Mouse (Mus musculus): Measurements from ENCODE around the gene Rpl13a. TPM values are rescaled to one million over a fixed set of nuclear protein-coding genes. Genes with fewer than 3 reads are reported as not detected.

The Rpl13a gene
- polyA plus RNA-seq, 1 experiment from 2014 or later: 1,416 TPM

- WGBS: 87% methylated on average over 13 of the region's 13 CpGs
- Histone ChIP-seq H3K4me3 (ENCODE audit: low read length) (no peak overlapping the region), H3K27me3 (ENCODE audit: control insufficient read depth, insufficient read depth, low read length) (no peaks in the 10 kb centered on the region), H3K27ac (ENCODE audit: low read depth, low read length) (no peak overlapping the region), H3K9me3 (ENCODE audit: control insufficient read depth, low read length) (no peaks in the 10 kb centered on the region), H3K36me3 (ENCODE audit: control insufficient read depth, insufficient read depth, low read length) (peaks cover 53% of the 10 kb centered on the region), H3K4me2 (replicated peaks; ENCODE audit: low read depth, low read length) (no peak overlapping the region), H3K9ac (ENCODE audit: low read depth, low read length) (0 out of 2 replicates have a peak overlapping the region, but pooled peaks have one; percentile 4), H3K4me1 (ENCODE audit: control insufficient read depth, insufficient read depth, low read length) (no peaks in the 10 kb centered on the region)
- ATAC-seq (ENCODE audit: low FRiP score, low TSS enrichment): no peak
These were observed 16.0 kb upstream of the Rpl13a start for GRCm38 (mm10) chr7:45144368-45145174.

- no peak overlapping the region for H3K9ac ChIP-seq (ENCODE audit: low read depth, low read length)
- peaks cover 47% of the 10 kb centered on the region for H3K36me3 ChIP-seq (ENCODE audit: control insufficient read depth, insufficient read depth, low read length)
- H3K4me1 ChIP-seq (ENCODE audit: control insufficient read depth, insufficient read depth, low read length): no peaks in the 10 kb centered on the region
- 87% methylated on average over 5 of the region's 5 CpGs for WGBS
- H3K9me3 ChIP-seq (ENCODE audit: control insufficient read depth, low read length): no peaks in the 10 kb centered on the region
- H3K27ac ChIP-seq (ENCODE audit: low read depth, low read length): no peak overlapping the region
- no peak overlapping the region for H3K4me3 ChIP-seq (ENCODE audit: low read length)
- ATAC-seq (ENCODE audit: low FRiP score, low TSS enrichment): no peak
- 0 out of 2 replicates have a peak, but pooled peaks cover 6% of the 10 kb centered on the region for H3K27me3 ChIP-seq (ENCODE audit: control insufficient read depth, insufficient read depth, low read length)
- no peak overlapping the region for H3K4me2 ChIP-seq (replicated peaks; ENCODE audit: low read depth, low read length)
These were observed 13.4 kb upstream of the Rpl13a start for GRCm38 (mm10) chr7:45141914-45142313.

- no peak for ATAC-seq (ENCODE audit: low FRiP score, low TSS enrichment)
- peaks cover 42% of the 10 kb centered on the region for H3K36me3 ChIP-seq (ENCODE audit: control insufficient read depth, insufficient read depth, low read length)
- WGBS: 90% methylated on average over 3 of the region's 3 CpGs
These were observed 12.8 kb upstream of the Rpl13a start for GRCm38 (mm10) chr7:45141319-45141718.

GRCm38 (mm10) chr7:45139904-45140723, 11.6 kb upstream of the Rpl13a start:
- WGBS: 75% methylated on average over 8 of the region's 8 CpGs
- H3K4me3 ChIP-seq (ENCODE audit: low read length): no peak overlapping the region
- no peak for ATAC-seq (ENCODE audit: low FRiP score, low TSS enrichment)

More at GRCm38 (mm10) chr7:45141319-45141718, 12.8 kb upstream of the Rpl13a start:
- Histone ChIP-seq H3K27ac (ENCODE audit: low read depth, low read length) (no peak overlapping the region), H3K4me2 (replicated peaks; ENCODE audit: low read depth, low read length) (no peak overlapping the region), H3K9ac (ENCODE audit: low read depth, low read length) (no peak overlapping the region), H3K9me3 (ENCODE audit: control insufficient read depth, low read length) (no peaks in the 10 kb centered on the region), H3K4me1 (ENCODE audit: control insufficient read depth, insufficient read depth, low read length) (no peaks in the 10 kb centered on the region), H3K4me3 (ENCODE audit: low read length) (no peak overlapping the region), H3K27me3 (ENCODE audit: control insufficient read depth, insufficient read depth, low read length) (0 out of 2 replicates have a peak, but pooled peaks cover 6% of the 10 kb centered on the region)

GRCm38 (mm10) chr7:45138403-45138802, 9.8 kb upstream of the Rpl13a start:
- H3K36me3 ChIP-seq (ENCODE audit: control insufficient read depth, insufficient read depth, low read length): peaks cover 18% of the 10 kb centered on the region
- no peak overlapping the region for H3K9ac ChIP-seq (ENCODE audit: low read depth, low read length)
- WGBS: 83% methylated on average over 1 of the region's 1 CpGs
- no peaks in the 10 kb centered on the region for H3K9me3 ChIP-seq (ENCODE audit: control insufficient read depth, low read length)
- H3K4me2 ChIP-seq (replicated peaks; ENCODE audit: low read depth, low read length): no peak overlapping the region
- H3K4me1 ChIP-seq (ENCODE audit: control insufficient read depth, insufficient read depth, low read length): peaks cover 4% of the 10 kb centered on the region; the same call in 1 of the 2 replicates
- H3K4me3 ChIP-seq (ENCODE audit: low read length): no peak overlapping the region
- 0 out of 2 replicates have a peak, but pooled peaks cover 6% of the 10 kb centered on the region for H3K27me3 ChIP-seq (ENCODE audit: control insufficient read depth, insufficient read depth, low read length)
- ATAC-seq (ENCODE audit: low FRiP score, low TSS enrichment): no peak
- no peak overlapping the region for H3K27ac ChIP-seq (ENCODE audit: low read depth, low read length)

More at GRCm38 (mm10) chr7:45139904-45140723, 11.6 kb upstream of the Rpl13a start:
- 0 out of 2 replicates have a peak, but pooled peaks cover 6% of the 10 kb centered on the region for H3K27me3 ChIP-seq (ENCODE audit: control insufficient read depth, insufficient read depth, low read length)
- H3K9me3 ChIP-seq (ENCODE audit: control insufficient read depth, low read length): no peaks in the 10 kb centered on the region
- H3K9ac ChIP-seq (ENCODE audit: low read depth, low read length): no peak overlapping the region
- no peak overlapping the region for H3K27ac ChIP-seq (ENCODE audit: low read depth, low read length)
- no peaks in the 10 kb centered on the region for H3K4me1 ChIP-seq (ENCODE audit: control insufficient read depth, insufficient read depth, low read length)
- H3K36me3 ChIP-seq (ENCODE audit: control insufficient read depth, insufficient read depth, low read length): peaks cover 31% of the 10 kb centered on the region
- H3K4me2 ChIP-seq (replicated peaks; ENCODE audit: low read depth, low read length): no peak overlapping the region

GRCm38 (mm10) chr7:45137171-45138006, 8.8 kb upstream of the Rpl13a start:
- Histone ChIP-seq H3K27me3 (ENCODE audit: control insufficient read depth, insufficient read depth, low read length) (0 out of 2 replicates have a peak, but pooled peaks cover 6% of the 10 kb centered on the region), H3K27ac (ENCODE audit: low read depth, low read length) (no peak overlapping the region), H3K4me2 (replicated peaks; ENCODE audit: low read depth, low read length) (no peak overlapping the region), H3K9me3 (ENCODE audit: control insufficient read depth, low read length) (no peaks in the 10 kb centered on the region), H3K4me3 (ENCODE audit: low read length) (no peak overlapping the region), H3K36me3 (ENCODE audit: control insufficient read depth, insufficient read depth, low read length) (peaks cover 9% of the 10 kb centered on the region), H3K9ac (ENCODE audit: low read depth, low read length) (no peak overlapping the region), H3K4me1 (ENCODE audit: control insufficient read depth, insufficient read depth, low read length) (peaks cover 4% of the 10 kb centered on the region; the same call in 1 of the 2 replicates)
- ATAC-seq (ENCODE audit: low FRiP score, low TSS enrichment): no peak
- 79% methylated on average over 12 of the region's 12 CpGs for WGBS

GRCm38 (mm10) chr7:45135993-45136567, 7.5 kb upstream of the Rpl13a start, which contains the start of the genes Gm45713 and Flt3l:
Gm45713 (minus strand) TSS chr7:45136231.
Flt3l (minus strand) TSS chr7:45136432.
- H3K36me3 ChIP-seq (ENCODE audit: control insufficient read depth, insufficient read depth, low read length): no peaks in the 10 kb centered on the region
- peak within 1 kb of the TSS; percentile 63 for H3K9ac ChIP-seq (ENCODE audit: low read depth, low read length)
- ATAC-seq (ENCODE audit: low FRiP score, low TSS enrichment): peak; percentile 87
- H3K9me3 ChIP-seq (ENCODE audit: control insufficient read depth, low read length): no peaks in the 10 kb centered on the region
- WGBS: 3% methylated on average over 29 of the region's 29 CpGs
- H3K4me1 ChIP-seq (ENCODE audit: control insufficient read depth, insufficient read depth, low read length): peaks cover 4% of the 10 kb centered on the region; the same call in 1 of the 2 replicates
- no peak within 1 kb of the TSS for H3K27ac ChIP-seq (ENCODE audit: low read depth, low read length)
- H3K4me3 ChIP-seq (ENCODE audit: low read length): peak within 1 kb of the TSS; percentile 49
- H3K4me2 ChIP-seq (replicated peaks; ENCODE audit: low read depth, low read length): peak within 1 kb of the TSS; percentile 67
- 0 out of 2 replicates have a peak, but pooled peaks cover 6% of the 10 kb centered on the region for H3K27me3 ChIP-seq (ENCODE audit: control insufficient read depth, insufficient read depth, low read length)

GRCm38 (mm10) chr7:45135370-45135769, 6.8 kb upstream of the Rpl13a start:
- Histone ChIP-seq H3K27ac (ENCODE audit: low read depth, low read length) (no peak overlapping the region), H3K4me2 (replicated peaks; ENCODE audit: low read depth, low read length) (peak overlapping the region; percentile 67; the same call in 1 of the 2 replicates), H3K27me3 (ENCODE audit: control insufficient read depth, insufficient read depth, low read length) (0 out of 2 replicates have a peak, but pooled peaks cover 6% of the 10 kb centered on the region), H3K4me3 (ENCODE audit: low read length) (no peak overlapping the region), H3K9ac (ENCODE audit: low read depth, low read length) (no peak overlapping the region), H3K9me3 (ENCODE audit: control insufficient read depth, low read length) (no peaks in the 10 kb centered on the region), H3K36me3 (ENCODE audit: control insufficient read depth, insufficient read depth, low read length) (no peaks in the 10 kb centered on the region), H3K4me1 (ENCODE audit: control insufficient read depth, insufficient read depth, low read length) (peaks cover 4% of the 10 kb centered on the region; the same call in 1 of the 2 replicates)
- 87% methylated on average over 3 of the region's 3 CpGs for WGBS
- ATAC-seq (ENCODE audit: low FRiP score, low TSS enrichment): no peak

Measured in kidney, embryonic 14.5 days (tissue).